Mouse (Mus musculus): ENCODE results near the gene Ugt1a2. TPM values are rescaled to one million over a fixed set of nuclear protein-coding genes. Genes with fewer than 3 reads are reported as not detected.

The Ugt1a2 gene
- total RNA-seq, 1 experiment, result not detected

DNA sequence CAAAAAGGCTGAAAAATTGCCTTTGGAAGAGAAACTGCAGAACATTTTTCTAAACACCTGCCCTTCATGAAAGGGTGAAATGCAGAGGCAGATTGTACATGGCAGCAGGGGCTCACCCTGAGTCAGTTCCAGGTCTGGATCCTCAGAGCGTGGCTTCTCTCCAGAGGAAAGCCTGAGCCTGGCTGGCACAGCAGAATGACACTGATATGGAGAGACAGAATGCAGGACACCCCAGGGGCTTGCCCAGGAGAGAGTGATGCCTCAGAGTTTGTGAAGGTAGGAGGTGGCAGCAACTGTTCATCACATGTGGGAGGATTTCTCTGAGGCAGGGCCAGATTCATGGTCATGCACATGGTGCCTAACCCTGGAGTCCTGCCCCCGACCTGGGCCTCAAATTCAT, 405 bp upstream of the Ugt1a2 start:
- Histone ChIP-seq H3K36me3 (ENCODE audit: control insufficient read depth, insufficient read depth, low read length, poor library complexity, severe bottlenecking) (no peaks in the 10 kb centered on the region), H3K9ac (ENCODE audit: insufficient read depth, low read depth, low read length, poor library complexity, severe bottlenecking) (no peak overlapping the region), H3K4me1 (ENCODE audit: control insufficient read depth in 2 of 2, insufficient read depth in 2 of 2, low read length in 2 of 2, poor library complexity in 1 of 2) (no peaks in the 10 kb centered on the region), H3K27ac (ENCODE audit: insufficient read depth, low read depth, low read length, poor library complexity, severe bottlenecking) (no peak overlapping the region), H3K9me3 (ENCODE audit: control insufficient read depth, insufficient read depth, low read depth, low read length) (no peaks in the 10 kb centered on the region), H3K4me3 (ENCODE audit: insufficient read depth in 1 of 2, low read depth in 1 of 2, low read length in 2 of 2, poor library complexity in 1 of 2, severe bottlenecking in 1 of 2) (no peak overlapping the region)
- no peak for TF ChIP-seq ZNF384 (IDR thresholded peaks at IDR 0.05; ENCODE audit: low read depth, low read length)
- TF ChIP-seq CHD2 (IDR thresholded peaks at IDR 0.05; ENCODE audit: low read depth, low read length), result no peak
- no peak for TF ChIP-seq MAFK (IDR thresholded peaks at IDR 0.05; ENCODE audit: insufficient read depth, low read depth, low read length)
- TF ChIP-seq HCFC1 (IDR thresholded peaks at IDR 0.05; ENCODE audit: borderline replicate concordance, insufficient read depth, low read length), result no peak
- no peak for TF ChIP-seq ZC3H11A (IDR thresholded peaks at IDR 0.05; ENCODE audit: borderline replicate concordance, low read depth, low read length)
- in situ Hi-C loops (cut with MboI; ENCODE audit: low sequenced_read_pairs in 2 of 2, unreplicated experiment in 2 of 2), result no loop called here
- DNase-seq (ENCODE audit: low read depth, low spot score), result no peak

DNA sequence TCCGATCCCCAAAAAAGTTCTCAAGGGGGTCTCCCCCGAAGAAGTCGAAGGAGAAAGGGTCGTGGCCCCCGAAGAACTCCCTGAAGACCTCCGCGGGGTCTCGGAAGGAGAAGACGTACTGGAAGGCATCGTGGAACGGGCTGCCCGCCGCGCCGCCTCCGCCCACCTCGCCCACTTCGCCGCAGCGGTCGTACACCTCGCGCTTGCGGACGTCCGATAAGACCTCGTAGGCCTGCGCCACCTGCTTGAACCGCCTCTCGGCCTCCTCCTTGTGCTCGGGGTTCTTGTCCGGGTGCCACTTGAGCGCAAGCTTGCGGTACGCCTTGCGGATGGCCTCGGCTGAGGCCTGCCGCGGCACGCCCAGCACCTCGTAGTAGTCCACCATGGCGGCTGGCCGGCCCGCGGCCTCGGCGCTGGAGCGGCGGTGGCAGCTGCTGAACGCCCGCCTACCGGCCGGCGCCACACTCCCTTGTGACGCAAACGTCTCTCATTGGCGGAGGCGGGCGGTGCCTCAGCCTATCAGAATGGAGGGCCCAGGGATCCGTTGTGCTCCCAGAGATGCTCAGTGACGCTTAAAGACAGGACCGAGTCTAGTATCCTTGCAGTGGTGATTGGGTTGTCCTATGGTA, 5.0 kb downstream of the Ugt1a2 start, which contains the start of gene Dnajb3:
Gene Dnajb3 (minus strand): TSS at position 489 of the 629 bp plus-strand sequence.
- peak within 1 kb of the TSS; percentile 72 for H3K9ac ChIP-seq (ENCODE audit: insufficient read depth, low read depth, low read length, poor library complexity, severe bottlenecking)
- no peak within 1 kb of the TSS for H3K27ac ChIP-seq (ENCODE audit: insufficient read depth, low read depth, low read length, poor library complexity, severe bottlenecking)
- no peaks in the 10 kb centered on the region for H3K9me3 ChIP-seq (ENCODE audit: control insufficient read depth, insufficient read depth, low read depth, low read length)
- TF ChIP-seq CHD2 (IDR thresholded peaks at IDR 0.05; ENCODE audit: low read depth, low read length) (peak; percentile 79), ZNF384 (IDR thresholded peaks at IDR 0.05; ENCODE audit: low read depth, low read length) (no peak)
- H3K36me3 ChIP-seq (ENCODE audit: control insufficient read depth, insufficient read depth, low read length, poor library complexity, severe bottlenecking), result no peaks in the 10 kb centered on the region
- in situ Hi-C loops (cut with MboI; ENCODE audit: low sequenced_read_pairs in 2 of 2, unreplicated experiment in 2 of 2), result no loop called here
- no peaks in the 10 kb centered on the region for H3K4me1 ChIP-seq (ENCODE audit: control insufficient read depth in 2 of 2, insufficient read depth in 2 of 2, low read length in 2 of 2, poor library complexity in 1 of 2)
- H3K4me3 ChIP-seq (ENCODE audit: insufficient read depth in 1 of 2, low read depth in 1 of 2, low read length in 2 of 2, poor library complexity in 1 of 2, severe bottlenecking in 1 of 2), result peak within 1 kb of the TSS; percentile 61 to 67
- DNase-seq (ENCODE audit: low read depth, low spot score), result peak; percentile 68

DNA sequence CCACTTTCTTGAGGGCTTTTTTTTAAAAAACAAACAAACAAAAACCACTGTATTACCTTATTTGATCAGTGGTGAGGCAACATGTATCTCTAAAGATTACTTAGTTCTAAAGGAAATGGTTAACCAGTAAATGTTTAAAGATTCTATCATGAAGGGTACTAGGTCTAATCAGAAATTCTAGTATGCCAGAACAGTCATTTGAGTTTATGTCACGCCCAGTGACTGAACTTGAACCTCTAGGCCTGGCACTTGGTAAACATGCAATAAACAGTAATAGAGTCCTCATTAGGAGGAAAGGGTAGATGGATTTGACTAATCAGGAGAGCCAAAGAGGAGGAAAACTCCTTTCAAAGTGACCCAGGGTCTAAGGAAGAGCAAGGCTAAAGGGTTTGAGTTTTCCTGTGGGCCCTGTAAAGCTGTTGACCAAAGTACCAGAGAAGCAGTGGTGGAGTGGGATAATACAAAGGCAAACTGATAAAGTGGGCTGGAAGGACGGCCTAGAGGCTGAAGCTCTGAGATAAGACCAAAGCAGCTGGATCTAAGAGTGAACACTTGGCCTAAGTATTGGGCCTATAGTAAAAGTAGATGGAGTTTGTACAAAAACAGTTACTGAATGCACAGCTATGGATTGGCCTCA, 6.6 kb downstream of the Ugt1a2 start:
- Histone ChIP-seq H3K4me3 (ENCODE audit: insufficient read depth in 1 of 2, low read depth in 1 of 2, low read length in 2 of 2, poor library complexity in 1 of 2, severe bottlenecking in 1 of 2) (no peak overlapping the region), H3K4me1 (ENCODE audit: control insufficient read depth in 2 of 2, insufficient read depth in 2 of 2, low read length in 2 of 2, poor library complexity in 1 of 2) (no peaks in the 10 kb centered on the region), H3K9me3 (ENCODE audit: control insufficient read depth, insufficient read depth, low read depth, low read length) (no peaks in the 10 kb centered on the region), H3K36me3 (ENCODE audit: control insufficient read depth, insufficient read depth, low read length, poor library complexity, severe bottlenecking) (no peaks in the 10 kb centered on the region), H3K9ac (ENCODE audit: insufficient read depth, low read depth, low read length, poor library complexity, severe bottlenecking) (no peak overlapping the region), H3K27ac (ENCODE audit: insufficient read depth, low read depth, low read length, poor library complexity, severe bottlenecking) (no peak overlapping the region)
- DNase-seq (ENCODE audit: low read depth, low spot score), result no peak
- TF ChIP-seq HCFC1 (IDR thresholded peaks at IDR 0.05; ENCODE audit: borderline replicate concordance, insufficient read depth, low read length) (no peak), CHD2 (IDR thresholded peaks at IDR 0.05; ENCODE audit: low read depth, low read length) (no peak), ZNF384 (IDR thresholded peaks at IDR 0.05; ENCODE audit: low read depth, low read length) (no peak), MAFK (IDR thresholded peaks at IDR 0.05; ENCODE audit: insufficient read depth, low read depth, low read length) (no peak)
- in situ Hi-C loops (cut with MboI; ENCODE audit: low sequenced_read_pairs in 2 of 2, unreplicated experiment in 2 of 2), result no loop called here

DNA sequence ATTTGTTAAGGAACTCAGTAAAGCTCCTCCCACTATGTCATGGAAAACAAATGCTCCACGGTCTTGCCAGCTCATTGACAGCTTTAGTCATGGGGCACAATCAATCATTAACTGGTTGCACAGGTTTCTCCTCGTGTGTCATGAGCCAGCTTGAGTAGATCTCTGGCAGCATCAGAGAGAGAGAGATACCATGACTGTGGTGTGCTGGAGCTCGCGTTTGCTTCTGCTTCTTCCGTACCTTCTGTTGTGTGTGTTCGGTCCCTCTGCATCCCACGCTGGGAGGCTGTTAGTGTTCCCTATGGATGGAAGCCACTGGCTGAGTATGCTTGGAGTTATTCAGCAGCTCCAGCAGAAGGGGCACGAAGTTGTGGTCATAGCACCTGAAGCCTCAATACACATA, 11.4 kb downstream of the Ugt1a2 start, which contains the start of gene Ugt1a1:
Gene Ugt1a1 (plus strand): TSS at position 148 of the 400 bp plus-strand sequence.
- no peaks in the 10 kb centered on the region for H3K9me3 ChIP-seq (ENCODE audit: control insufficient read depth, insufficient read depth, low read depth, low read length)
- TF ChIP-seq MAFK (IDR thresholded peaks at IDR 0.05; ENCODE audit: insufficient read depth, low read depth, low read length) (no peak), CHD2 (IDR thresholded peaks at IDR 0.05; ENCODE audit: low read depth, low read length) (no peak), ZNF384 (IDR thresholded peaks at IDR 0.05; ENCODE audit: low read depth, low read length) (no peak), ZC3H11A (IDR thresholded peaks at IDR 0.05; ENCODE audit: borderline replicate concordance, low read depth, low read length) (no peak), HCFC1 (IDR thresholded peaks at IDR 0.05; ENCODE audit: borderline replicate concordance, insufficient read depth, low read length) (no peak)
- H3K4me1 ChIP-seq (ENCODE audit: control insufficient read depth in 2 of 2, insufficient read depth in 2 of 2, low read length in 2 of 2, poor library complexity in 1 of 2), result no peaks in the 10 kb centered on the region
- no peaks in the 10 kb centered on the region for H3K36me3 ChIP-seq (ENCODE audit: control insufficient read depth, insufficient read depth, low read length, poor library complexity, severe bottlenecking)
- no peak within 1 kb of the TSS for H3K9ac ChIP-seq (ENCODE audit: insufficient read depth, low read depth, low read length, poor library complexity, severe bottlenecking)
- DNase-seq (ENCODE audit: low read depth, low spot score), result no peak
- H3K27ac ChIP-seq (ENCODE audit: insufficient read depth, low read depth, low read length, poor library complexity, severe bottlenecking), result no peak within 1 kb of the TSS
- no peak within 1 kb of the TSS for H3K4me3 ChIP-seq (ENCODE audit: insufficient read depth in 1 of 2, low read depth in 1 of 2, low read length in 2 of 2, poor library complexity in 1 of 2, severe bottlenecking in 1 of 2)
- in situ Hi-C loops (cut with MboI; ENCODE audit: low sequenced_read_pairs in 2 of 2, unreplicated experiment in 2 of 2), result no loop called here

All from ES-E14 (cell line).